In the genomic region with DNA sequence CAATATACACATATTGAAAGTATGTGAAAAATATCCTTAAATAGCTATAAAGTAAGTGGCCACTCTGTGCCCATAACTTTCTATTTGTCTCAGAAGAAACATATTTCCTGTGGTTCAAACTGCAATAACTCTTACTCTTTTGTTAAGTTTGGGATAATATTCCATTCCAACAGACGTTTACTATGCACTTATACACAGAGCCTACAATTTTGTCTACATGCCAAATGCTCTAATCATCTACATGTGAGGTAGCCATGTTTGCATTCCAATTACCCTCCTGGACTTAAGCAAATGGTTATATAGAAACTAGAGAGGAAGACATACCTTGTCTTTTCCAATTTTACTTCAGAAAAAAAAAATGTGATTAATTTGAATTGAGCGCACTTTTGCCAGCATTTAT, we compare ENCODE assay signal across 20 mouse cellular contexts.
A peak's percentile ranks its signal among the peaks of the same experiment; 100 is the strongest.
DNase-seq lines count a peak whose midpoint lies in the region; ATAC-seq and TF ChIP-seq lines count a peak whose summit lies in the region.
"Had no signal": no experiment of that assay in that cellular context is flagged by ENCODE, and none has a peak within 500 bp of the region (broad histone marks: within the 10 kb centered on the region; RNA-seq: fewer than 3 reads in every experiment).

No protein-coding gene starts in this region.

- no peaks in the 10 kb centered on the region for H3K36me3 ChIP-seq in limb, embryonic 12.5 days
- no peaks in the 10 kb centered on the region for H3K36me3 ChIP-seq in limb, embryonic 10.5 days
- no peaks in the 10 kb centered on the region for H3K36me3 ChIP-seq in limb, embryonic 13.5 days
- H3K36me3 ChIP-seq: embryonic facial prominence, embryonic 13.5 days; forebrain, embryonic 10.5 days; forebrain, embryonic 12.5 days had no signal

- WGBS in limb, embryonic 12.5 days = 68% methylated on average over 2 of the region's 2 CpGs
- 91% methylated on average over 2 of the region's 2 CpGs for WGBS in limb, embryonic 10.5 days
- WGBS in limb, embryonic 13.5 days = 46% methylated on average over 2 of the region's 2 CpGs

- no peak overlapping the region for H3K9ac ChIP-seq in limb, embryonic 12.5 days (replicated peaks)
- H3K9ac ChIP-seq in limb, embryonic 13.5 days = no peak overlapping the region
- H3K9ac ChIP-seq: embryonic facial prominence, embryonic 13.5 days; forebrain, embryonic 12.5 days had no signal

- TF ChIP-seq POLR2A in embryonic fibroblast, embryonic 13.5 days (IDR thresholded peaks at IDR 0.05; ENCODE audit: low read depth, low read length) = no peak

- no peak for DNase-seq in limb, embryonic 10.5 days (ENCODE audit: low spot score)
- no peak for DNase-seq in layer of hippocampus, adult 9-10 months (ENCODE audit: low spot score)
- DNase-seq in frontal cortex, postnatal 25 days (ENCODE audit: low spot score in 2 of 2) = no peak
- DNase-seq: adrenal gland, adult 2 months; adrenal gland, postnatal 10 days; adrenal gland, postnatal 36 days; cerebellum, adult 11-12 months; cerebellum, adult 2 months; cerebellum, adult 9-10 months; cerebellum, postnatal 10 days; cerebellum, postnatal 25 days had no signal

- no peaks in the 10 kb centered on the region for H3K27me3 ChIP-seq in limb, embryonic 12.5 days
- H3K27me3 ChIP-seq in limb, embryonic 10.5 days (ENCODE audit: low read depth, poor library complexity, severe bottlenecking) = no peaks in the 10 kb centered on the region
- no peaks in the 10 kb centered on the region for H3K27me3 ChIP-seq in limb, embryonic 13.5 days
- H3K27me3 ChIP-seq: embryonic facial prominence, embryonic 13.5 days; forebrain, embryonic 12.5 days had no signal

- H3K27ac ChIP-seq in limb, embryonic 12.5 days = peak overlapping the region; percentile 41; the same call in 1 of the 2 replicates
- no peak overlapping the region for H3K27ac ChIP-seq in limb, embryonic 10.5 days
- peak overlapping the region; percentile 57; the same call in 1 of the 2 replicates for H3K27ac ChIP-seq in embryonic fibroblast, embryonic 13.5 days (ENCODE audit: insufficient read depth, low read length)
- 0 out of 2 replicates have a peak overlapping the region, but pooled peaks have one; percentile 49 for H3K27ac ChIP-seq in limb, embryonic 13.5 days
- H3K27ac ChIP-seq: forebrain, embryonic 10.5 days; forebrain, embryonic 12.5 days had no signal

- ATAC-seq in limb, embryonic 12.5 days (ENCODE audit: insufficient number of reproducible peaks, insufficient read depth, low FRiP score, low TSS enrichment, low read depth) = 0 out of 2 replicates have a peak, but pooled peaks have one; percentile 44
- peak; percentile 84 for ATAC-seq in limb, embryonic 13.5 days (ENCODE audit: low FRiP score, low read depth)
- ATAC-seq: forebrain, embryonic 14.5 days; forebrain, embryonic 16.5 days had no signal

- no peaks in the 10 kb centered on the region for H3K9me3 ChIP-seq in limb, embryonic 12.5 days
- H3K9me3 ChIP-seq in limb, embryonic 10.5 days (replicated peaks) = no peaks in the 10 kb centered on the region
- H3K9me3 ChIP-seq in limb, embryonic 13.5 days = no peaks in the 10 kb centered on the region
- H3K9me3 ChIP-seq: embryonic facial prominence, embryonic 13.5 days; forebrain, embryonic 10.5 days; forebrain, embryonic 12.5 days had no signal

- H3K4me3 ChIP-seq in limb, embryonic 12.5 days (replicated peaks) = no peak overlapping the region
- H3K4me3 ChIP-seq in limb, embryonic 10.5 days = no peak overlapping the region
- no peak overlapping the region for H3K4me3 ChIP-seq in embryonic fibroblast, embryonic 13.5 days (ENCODE audit: insufficient read depth, low read length)
- H3K4me3 ChIP-seq in limb, embryonic 13.5 days = no peak overlapping the region
- H3K4me3 ChIP-seq: embryonic facial prominence, embryonic 13.5 days; erythroblast, embryonic 14.5 days; forebrain, embryonic 10.5 days; forebrain, embryonic 12.5 days had no signal

- no peaks in the 10 kb centered on the region for H3K4me1 ChIP-seq in limb, embryonic 12.5 days (replicated peaks)
- H3K4me1 ChIP-seq in limb, embryonic 10.5 days = no peaks in the 10 kb centered on the region
- H3K4me1 ChIP-seq in embryonic fibroblast, embryonic 13.5 days (ENCODE audit: control insufficient read depth, insufficient read depth, low read length) = 0 out of 2 replicates have a peak, but pooled peaks cover 3% of the 10 kb centered on the region
- peaks cover 11% of the 10 kb centered on the region for H3K4me1 ChIP-seq in limb, embryonic 13.5 days
- H3K4me1 ChIP-seq: forebrain, embryonic 10.5 days had no signal

- no peak overlapping the region for H3K4me2 ChIP-seq in limb, embryonic 12.5 days
- no peak overlapping the region for H3K4me2 ChIP-seq in limb, embryonic 13.5 days (replicated peaks)
- H3K4me2 ChIP-seq: embryonic facial prominence, embryonic 13.5 days; forebrain, embryonic 12.5 days had no signal

- no peak for TF ChIP-seq CTCF in embryonic fibroblast, embryonic 13.5 days (IDR thresholded peaks at IDR 0.05; ENCODE audit: borderline replicate concordance, insufficient read depth, low read length)
